Mouse (Mus musculus) bone marrow macrophage, adult 2 months (primary cell): Measurements from ENCODE around the gene Ap1m1.

Source experiments
- CTCF ChIP-seq: IDR thresholded peaks from 2 replicates; pipeline ENCODE4 v1.5.1; 2012; ENCODE audit warnings: low read depth, mild to moderate bottlenecking, low read length, moderate library complexity
- POLR2A ChIP-seq: IDR thresholded peaks from 2 replicates; pipeline ENCODE4 v1.6.1; 2012; ENCODE audit warnings: mild to moderate bottlenecking, low read depth, low read length, borderline replicate concordance

- TF ChIP-seq POLR2A (no peak), CTCF (no peak)
Observed at GRCm38 (mm10) chr8:72222656-72223055, 17.2 kb upstream of the Ap1m1 start.
